ENCODE assay signal across 9 mouse cellular contexts in the genomic region with DNA sequence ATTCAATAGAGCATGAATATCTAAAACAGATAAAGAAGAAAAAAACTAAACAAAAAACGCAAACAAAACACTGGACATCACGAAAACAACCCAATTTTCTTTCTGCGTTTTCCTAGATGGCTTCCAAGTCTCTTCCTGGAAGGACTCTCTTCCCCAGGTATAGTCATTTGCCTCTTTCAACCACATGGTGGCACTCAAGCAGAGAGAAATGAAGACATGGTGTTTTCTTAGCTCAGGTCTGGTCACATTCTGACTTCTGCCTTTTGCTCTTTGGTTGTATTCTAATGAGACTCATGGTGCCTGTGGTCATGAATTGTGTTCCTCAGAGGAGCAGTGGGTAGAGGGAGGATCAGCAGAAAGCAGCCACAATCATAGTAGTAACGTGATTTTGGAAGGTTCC. TPM values are rescaled to one million over a fixed set of nuclear protein-coding genes. Genes with fewer than 3 reads are reported as not detected.
DNase-seq lines count a peak whose midpoint lies in the region; ATAC-seq and TF ChIP-seq lines count a peak whose summit lies in the region.
"Had no signal": no experiment of that assay in that cellular context is flagged by ENCODE, and none has a peak within 500 bp of the region (broad histone marks: within the 10 kb centered on the region; RNA-seq: fewer than 3 reads in every experiment).

No protein-coding gene starts in this region.

- WGBS in midbrain, postnatal 0 days, result 34% methylated on average over 4 of the region's 4 CpGs

- no peaks in the 10 kb centered on the region for H3K9me3 ChIP-seq in midbrain, postnatal 0 days (ENCODE audit: low read length)

- DNase-seq in heart, postnatal 4 days, result peak; percentile 19
- no peak for DNase-seq in heart, adult 11 months
- DNase-seq in testis, postnatal 10 days (ENCODE audit: low spot score), result peak; percentile 41
- no peak for DNase-seq in testis, postnatal 14 days (ENCODE audit: low spot score)
- peak; percentile 11 for DNase-seq in embryo, embryonic 11.5 days (ENCODE audit: low read depth, low spot score)
- peak; percentile 41 for DNase-seq in midbrain, postnatal 0 days (ENCODE audit: low spot score)
- DNase-seq in thymus, postnatal 25 days, result no peak

- no peak overlapping the region for H3K4me2 ChIP-seq in midbrain, postnatal 0 days (ENCODE audit: low read depth, low read length, poor library complexity, severe bottlenecking)

- no peak overlapping the region for H3K4me3 ChIP-seq in midbrain, postnatal 0 days (ENCODE audit: low read depth, low read length)

- H3K4me1 ChIP-seq in midbrain, postnatal 0 days (ENCODE audit: insufficient read depth, low read length), result no peaks in the 10 kb centered on the region

- H3K27ac ChIP-seq in midbrain, postnatal 0 days (ENCODE audit: low read depth, low read length), result no peak overlapping the region

- H3K9ac ChIP-seq in midbrain, postnatal 0 days (replicated peaks; ENCODE audit: low read length, poor library complexity, severe bottlenecking), result no peak overlapping the region

- no peaks in the 10 kb centered on the region for H3K36me3 ChIP-seq in midbrain, postnatal 0 days (ENCODE audit: insufficient read depth, low read length)

- ATAC-seq in midbrain, postnatal 0 days (ENCODE audit: low FRiP score), result no peak
- no peak for ATAC-seq in megakaryocyte, adult 5-6 weeks (ENCODE audit: poor library complexity, severe bottlenecking)

- no peaks in the 10 kb centered on the region for H3K27me3 ChIP-seq in midbrain, postnatal 0 days (ENCODE audit: insufficient read depth, low read length)

- peak; percentile 80 for TF ChIP-seq CTCF in midbrain, postnatal 0 days (IDR thresholded peaks at IDR 0.05)

RNA-seq across cellular contexts. Expression of a gene that starts 30.7 kb away (rescaled TPM):
- total RNA-seq in heart, postnatal 4 days (2021), result not detected
- not detected in 2 replicates for total RNA-seq in midbrain, postnatal 0 days (2014; rRNA removed)
- polyA plus RNA-seq in midbrain, postnatal 0 days (2015; fragmentation: Nextera tagmentation; extraction: Ambion mirVana), result not detected in 2 replicates
- total RNA-seq in megakaryocyte, adult 5-6 weeks (2015), result not detected in 2 replicates
- not detected in 2 replicates for total RNA-seq in megakaryocyte, adult 5-6 weeks (2017)
- total RNA-seq: heart, postnatal 14 days had no signal

RNA-seq across cellular contexts. Expression of a gene that starts 50.2 kb away (rescaled TPM):
- total RNA-seq in heart, postnatal 4 days (2021), result not detected
- not detected in 2 replicates for total RNA-seq in midbrain, postnatal 0 days (2014; rRNA removed)
- polyA plus RNA-seq in midbrain, postnatal 0 days (2015; fragmentation: Nextera tagmentation; extraction: Ambion mirVana), result not detected in 2 replicates
- total RNA-seq in megakaryocyte, adult 5-6 weeks (2015), result not detected in 2 replicates
- not detected in 2 replicates for total RNA-seq in megakaryocyte, adult 5-6 weeks (2017)
- total RNA-seq: heart, postnatal 14 days had no signal

RNA-seq across cellular contexts. Expression of a gene that starts 50.4 kb away (rescaled TPM):
- total RNA-seq in heart, postnatal 4 days (2021), result under 1 TPM in 1 of 2 experiments, not detected in 1; 0.31 TPM
- 0.88 and 2.4 TPM in 2 replicates for total RNA-seq in midbrain, postnatal 0 days (2014; rRNA removed)
- 4.7 and 6.0 TPM in 2 replicates for polyA plus RNA-seq in midbrain, postnatal 0 days (2015; fragmentation: Nextera tagmentation; extraction: Ambion mirVana)
- total RNA-seq in megakaryocyte, adult 5-6 weeks (2015), result not detected in 2 replicates
- total RNA-seq in megakaryocyte, adult 5-6 weeks (2017), result not detected in 2 replicates
- total RNA-seq: heart, postnatal 14 days had no signal

Comparison
In these comparisons a context has a peak if more than half of its experiments do, and no peak if none do; other contexts are left out.
1. DNase-seq: peak in heart, postnatal 4 days (single experiment), testis, postnatal 10 days (single experiment), embryo, embryonic 11.5 days (single experiment) and midbrain, postnatal 0 days (single experiment); none in heart, adult 11 months (single experiment), testis, postnatal 14 days (single experiment) and thymus, postnatal 25 days (single experiment).